Mouse (Mus musculus): ENCODE data around the gene Ccdc190.

DNA sequence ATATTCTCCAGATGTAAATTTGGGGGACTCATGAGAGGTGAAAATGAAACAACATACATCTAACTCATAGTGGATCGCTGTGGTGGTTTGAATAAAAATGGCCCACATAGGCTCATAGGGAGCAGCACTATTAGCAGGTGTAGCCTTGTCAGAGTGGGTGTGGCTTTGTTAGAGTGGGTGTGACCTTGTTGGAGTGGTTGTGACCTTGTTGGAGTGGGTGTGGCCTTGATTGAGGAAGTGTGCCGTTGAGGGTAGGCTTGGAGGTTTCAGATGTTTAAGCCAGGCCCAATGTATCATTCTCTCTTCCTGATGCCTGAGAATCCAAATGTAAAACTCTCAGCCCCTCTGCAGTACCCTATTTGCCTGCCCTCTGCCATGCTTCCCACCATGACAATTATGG, 34.5 kb upstream of the Ccdc190 start:
- TF ChIP-seq CTCF (IDR thresholded peaks at IDR 0.05; ENCODE audit: insufficient read depth, low read depth, low read length) (no peak), POLR2A (IDR thresholded peaks at IDR 0.05; ENCODE audit: insufficient read depth, low read depth, low read length) (no peak)

Measured in olfactory bulb, adult 2 months (tissue).